Mouse (Mus musculus) lung, postnatal 0 days (tissue): ENCODE results near the gene Zfp65. TPM values are rescaled to one million over a fixed set of nuclear protein-coding genes. Genes with fewer than 3 reads are reported as not detected.

Experiments
- ATAC-seq: fragments of 200-750 bp; cut with Nextera tagmentation; 2 replicates; pipeline ENCODE4 v1.8.0; 2017; ENCODE audit warnings: moderate library complexity
- DNase-seq: peaks from one replicate; pipeline ENCODE4 v3.0.0-alpha.2; 2016; ENCODE audit warnings: low spot score
- H3K27ac ChIP-seq: fragments of 300-500 bp; sonication (generic); 2 replicates; pipeline ENCODE4 v1.5.1; 2014; ENCODE audit warnings: antibody characterized with exemption, mild to moderate bottlenecking, low read length, mixed read lengths
- H3K27me3 ChIP-seq: fragments of 300-500 bp; sonication (generic); replicated peaks from 2 replicates; pipeline ENCODE4 v1.6.1; 2014; ENCODE audit warnings: low read length, mixed read lengths; ENCODE audit not compliant: insufficient read depth
- H3K36me3 ChIP-seq: fragments of 300-500 bp; sonication (generic); 2 replicates; pipeline ENCODE4 v1.6.1; 2014; ENCODE audit warnings: low read length, mixed read lengths; ENCODE audit not compliant: insufficient read depth
- H3K4me1 ChIP-seq: fragments of 300-500 bp; sonication (generic); 2 replicates; pipeline ENCODE4 v1.6.1; 2014; ENCODE audit warnings: antibody characterized with exemption, low read depth, low read length, mixed read lengths; ENCODE audit not compliant: insufficient read depth
- H3K4me2 ChIP-seq: fragments of 300-500 bp; sonication (generic); replicated peaks from 2 replicates; pipeline ENCODE4 v1.6.1; 2014; ENCODE audit warnings: low read depth, mild to moderate bottlenecking, low read length, moderate library complexity, mixed read lengths
- H3K4me3 ChIP-seq: fragments of 300-500 bp; sonication (generic); 2 replicates; pipeline ENCODE4 v1.5.1; 2014; ENCODE audit warnings: low read depth, low read length
- H3K9ac ChIP-seq: fragments of 300-500 bp; sonication (generic); replicated peaks from 2 replicates; pipeline ENCODE4 v1.6.1; 2014; ENCODE audit warnings: low read depth, mild to moderate bottlenecking
- H3K9me3 ChIP-seq: fragments of 300-500 bp; sonication (generic); 2 replicates; pipeline ENCODE4 v1.6.1; 2016; ENCODE audit warnings: low read length, mixed read lengths
- CTCF ChIP-seq: IDR thresholded peaks from 2 replicates; pipeline ENCODE4 v1.5.1; 2016; ENCODE audit warnings: antibody characterized with exemption, mild to moderate bottlenecking
- EP300 ChIP-seq: IDR thresholded peaks from 2 replicates; pipeline ENCODE4 v1.6.1; 2016; ENCODE audit warnings: antibody characterized with exemption, mild to moderate bottlenecking, control low read depth
- WGBS: fragments of 180-500 bp; shearing (Covaris S2); extraction: QIAGEN DNeasy Blood & Tissue Kit; methylation state at CpG from one replicate; pipeline ENCODE4 v1.1.7; 2014; 5-methylcytosine and 5-hydroxymethylcytosine counted together
- polyA plus RNA-seq: library from polyadenylated mRNA; unstranded; fragments of >200 nt; fragmentation: Nextera tagmentation; extraction: Ambion mirVana; gene quantifications from 2 replicates; pipeline ENCODE4 v1.2.1, GENCODE M21; 2015

Zfp65 gene
- 2.3 and 2.7 TPM in 2 replicates for polyA plus RNA-seq

- no peaks in the 10 kb centered on the region for H3K27me3 ChIP-seq
- DNase-seq (peak; percentile 87), ATAC-seq (peak; percentile 90)
- peak within 1 kb of the TSS; percentile 15; the same call in 1 of the 2 replicates for H3K27ac ChIP-seq
- H3K4me3 ChIP-seq: peak within 1 kb of the TSS; percentile 61
- no peaks in the 10 kb centered on the region for H3K9me3 ChIP-seq
- 3% methylated on average over 18 of the region's 21 CpGs for WGBS
- no peaks in the 10 kb centered on the region for H3K4me1 ChIP-seq
- H3K9ac ChIP-seq: peak within 1 kb of the TSS; percentile 54
- no peaks in the 10 kb centered on the region for H3K36me3 ChIP-seq
- peak within 1 kb of the TSS; percentile 71 for H3K4me2 ChIP-seq
- TF ChIP-seq CTCF (no peak), EP300 (no peak)
These were observed at the start of gene Zfp65 for GRCm38 (mm10) chr13:67728641-67729318. TSS of gene Zfp65 (minus strand) at chr13:67729173.

GRCm38 (mm10) chr13:67763031-67763768 lies 34.2 kb upstream of the Zfp65 start:
- WGBS: 56% methylated on average over 2 of the region's 2 CpGs
- Histone ChIP-seq H3K4me1 (no peaks in the 10 kb centered on the region), H3K27me3 (no peaks in the 10 kb centered on the region), H3K36me3 (no peaks in the 10 kb centered on the region), H3K27ac (peak overlapping the region; percentile 60; the same call in 1 of the 2 replicates), H3K9ac (no peak overlapping the region), H3K4me3 (no peak overlapping the region), H3K4me2 (no peak overlapping the region), H3K9me3 (no peaks in the 10 kb centered on the region)
- ATAC-seq: peak; percentile 94
- TF ChIP-seq EP300 (peak; percentile 81), CTCF (no peak)
- DNase-seq: peak; percentile 85

- Histone ChIP-seq H3K9me3 (no peaks in the 10 kb centered on the region), H3K9ac (no peak overlapping the region), H3K36me3 (no peaks in the 10 kb centered on the region), H3K27me3 (no peaks in the 10 kb centered on the region), H3K27ac (no peak overlapping the region), H3K4me1 (no peaks in the 10 kb centered on the region), H3K4me2 (no peak overlapping the region), H3K4me3 (no peak overlapping the region)
- 63% methylated on average over 1 of the region's 1 CpGs for WGBS
- ATAC-seq: no peak
- no peak for DNase-seq
- no peak for TF ChIP-seq CTCF
- TF ChIP-seq EP300: no peak
These were observed 31.0 kb upstream of the Zfp65 start for GRCm38 (mm10) chr13:67759966-67760365.

- H3K4me1 ChIP-seq: no peaks in the 10 kb centered on the region
- H3K4me3 ChIP-seq: no peak overlapping the region
- no peaks in the 10 kb centered on the region for H3K9me3 ChIP-seq
- no peak overlapping the region for H3K4me2 ChIP-seq
- DNase-seq: peak; percentile 59
- ATAC-seq: no peak
- TF ChIP-seq EP300 (no peak), CTCF (no peak)
- H3K27ac ChIP-seq: no peak overlapping the region
- no peaks in the 10 kb centered on the region for H3K27me3 ChIP-seq
- no peak overlapping the region for H3K9ac ChIP-seq
- WGBS: 71% methylated on average over 6 of the region's 6 CpGs
- H3K36me3 ChIP-seq: no peaks in the 10 kb centered on the region
These were observed 26.8 kb upstream of the Zfp65 start for GRCm38 (mm10) chr13:67755761-67756160.

DNA sequence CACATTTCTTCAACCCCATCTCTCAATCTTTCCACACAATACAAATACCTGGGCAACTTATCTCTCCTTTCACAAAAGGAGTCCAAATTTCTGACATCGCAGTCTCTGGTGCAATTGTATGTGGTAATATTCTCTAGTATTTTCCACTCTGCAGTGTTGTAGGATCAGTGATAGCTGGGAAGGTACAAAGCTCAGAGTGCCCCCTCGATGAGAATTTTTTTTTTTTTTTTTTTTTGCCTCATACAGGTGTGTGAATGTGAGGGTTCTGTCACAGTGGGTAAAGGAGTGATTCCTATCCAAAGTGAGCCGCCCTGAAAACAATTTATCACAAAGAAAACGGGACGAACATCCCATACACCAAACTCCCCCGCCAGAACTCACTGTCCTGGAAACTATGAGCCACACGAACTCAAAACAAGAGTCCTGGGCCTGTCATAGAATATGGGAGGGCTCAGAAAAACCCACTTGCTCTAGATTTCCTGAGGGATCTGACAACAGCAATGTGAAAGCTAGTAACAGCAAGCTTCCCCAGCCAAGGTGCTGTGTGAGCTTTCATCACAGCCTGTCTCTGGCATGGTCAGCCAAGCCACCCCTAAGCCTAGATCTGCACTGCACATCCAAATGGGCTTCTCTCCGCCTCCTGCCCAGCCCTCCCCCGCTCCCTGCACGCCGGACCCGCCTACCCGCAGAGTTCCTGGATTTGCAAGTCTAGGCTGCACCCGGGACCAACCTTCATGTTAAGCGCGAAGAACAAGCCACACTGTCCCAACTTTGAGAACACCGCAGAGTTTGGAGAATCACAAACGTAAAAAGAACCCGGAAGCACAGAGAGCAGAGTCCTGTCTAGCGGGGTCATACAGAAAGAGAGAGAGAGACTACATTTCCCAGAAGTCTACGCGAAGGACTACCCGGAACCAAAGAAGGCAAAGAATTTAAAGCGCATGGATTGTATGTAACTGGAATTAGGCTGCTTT lies 25.6 kb upstream of the Zfp65 start, which contains the start of gene Zfp85:
Zfp85 (minus strand) TSS at position 896 of the 974 bp plus-strand sequence.
- peak; percentile 91 for DNase-seq
- peak; percentile 92 for ATAC-seq

More for the DNA sequence above, 25.6 kb upstream of the Zfp65 start, which contains the start of gene Zfp85:
- Histone ChIP-seq H3K27ac (peak within 1 kb of the TSS; percentile 77), H3K4me1 (no peaks in the 10 kb centered on the region), H3K4me3 (peak within 1 kb of the TSS; percentile 73), H3K27me3 (no peaks in the 10 kb centered on the region), H3K9me3 (no peaks in the 10 kb centered on the region), H3K36me3 (no peaks in the 10 kb centered on the region), H3K4me2 (peak within 1 kb of the TSS; percentile 56), H3K9ac (peak within 1 kb of the TSS; percentile 44; the same call in 1 of the 2 replicates)
- WGBS: 5% methylated on average over 24 of the region's 24 CpGs
- TF ChIP-seq CTCF: no peak
- peak; percentile 23; the same call in 1 of the 2 replicates for TF ChIP-seq EP300
